Mouse (Mus musculus) right cerebral cortex, postnatal 10 days (tissue): ENCODE measurements at regions not wholly inside any gene's neighbourhood (a gene's known extent, or its start where the extent isn't known, plus 50 kb on each side); places are given as distances from the start of the nearest gene placed in this dataset.
A peak's percentile ranks its signal among the peaks of the same experiment; 100 is the strongest.
"Not testable (repeated sequence)": the region's sequence is repeated elsewhere in the genome, so short reads cannot be mapped to it uniquely, and the experiment has no call there.

Experiments used
- DNase-seq, 2 experiments: peaks; one replicate each; pipeline ENCODE4 v3.0.0; 2021; ENCODE audit warnings: low spot score in 2 of 2

DNA sequence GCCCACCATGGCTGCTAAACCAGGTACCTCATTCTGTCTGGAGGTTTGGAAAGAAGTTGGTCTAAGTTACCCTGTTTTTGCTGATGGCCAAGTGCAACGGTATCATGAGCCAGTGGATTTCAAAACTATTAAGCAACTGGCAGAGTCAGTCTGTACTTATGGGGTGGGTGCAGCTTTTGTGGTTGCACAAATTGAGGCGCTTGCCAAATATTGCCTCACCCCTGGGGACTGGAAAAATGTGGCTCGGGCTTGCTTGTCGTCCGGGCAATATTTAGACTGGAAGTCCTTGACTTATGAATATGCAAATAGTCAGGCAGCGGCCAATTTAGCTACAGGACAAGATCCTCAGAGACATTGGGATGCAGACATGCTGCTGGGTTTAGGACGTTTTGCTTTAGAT lies 110.2 kb downstream of the Olfr164 start:
- DNase-seq: no peak

- DNase-seq: no peak
Observed at GRCm38 (mm10) chr16:19200977-19201376, 112.9 kb downstream of the Olfr164 start.

- no peak for DNase-seq
Observed at GRCm38 (mm10) chr16:19199724-19200544, 113.9 kb downstream of the Olfr164 start.

- peak in 1 of 2 experiments; percentile 12 for DNase-seq
Observed at GRCm38 (mm10) chr16:19198539-19199385, 115.1 kb downstream of the Olfr164 start.

DNA sequence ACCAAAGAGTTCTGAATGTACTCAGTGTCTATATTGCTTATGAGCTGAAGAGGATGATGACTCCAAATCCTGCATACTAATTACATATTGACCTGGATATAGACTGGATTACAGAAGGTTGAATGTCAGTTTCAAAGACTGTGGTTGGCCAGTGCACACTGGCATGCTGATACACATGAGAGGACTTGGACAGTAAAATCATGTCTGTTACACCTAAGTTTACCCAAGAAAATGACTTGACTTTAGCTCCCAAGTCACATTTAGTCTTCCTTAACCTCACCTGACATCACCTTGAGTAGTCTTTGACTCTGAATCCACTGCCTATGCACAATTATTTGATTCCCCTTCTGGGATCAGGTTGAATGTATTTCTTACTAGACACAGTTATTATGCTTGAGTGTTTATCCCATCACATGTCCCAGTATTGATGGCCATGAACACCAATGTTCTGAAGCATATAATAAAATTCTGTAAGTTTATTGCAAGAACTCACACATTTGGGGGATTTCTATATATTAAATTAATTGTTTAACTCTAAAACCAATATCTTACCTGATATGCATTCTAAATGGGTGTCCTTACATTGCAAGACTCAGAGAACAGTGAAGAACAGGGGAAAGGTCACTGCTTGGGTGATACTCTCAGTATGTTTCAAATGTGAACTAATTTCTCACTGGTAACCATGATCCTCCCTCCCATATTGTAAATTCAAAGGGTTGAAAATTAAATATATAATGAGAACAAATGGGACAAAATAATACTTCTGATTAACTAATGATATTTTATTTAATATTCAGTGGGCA lies 116.0 kb downstream of the Olfr164 start:
- DNase-seq: no peak

GRCm38 (mm10) chr16:19185434-19186256 lies 128.2 kb downstream of the Olfr164 start:
- no peak for DNase-seq

DNA sequence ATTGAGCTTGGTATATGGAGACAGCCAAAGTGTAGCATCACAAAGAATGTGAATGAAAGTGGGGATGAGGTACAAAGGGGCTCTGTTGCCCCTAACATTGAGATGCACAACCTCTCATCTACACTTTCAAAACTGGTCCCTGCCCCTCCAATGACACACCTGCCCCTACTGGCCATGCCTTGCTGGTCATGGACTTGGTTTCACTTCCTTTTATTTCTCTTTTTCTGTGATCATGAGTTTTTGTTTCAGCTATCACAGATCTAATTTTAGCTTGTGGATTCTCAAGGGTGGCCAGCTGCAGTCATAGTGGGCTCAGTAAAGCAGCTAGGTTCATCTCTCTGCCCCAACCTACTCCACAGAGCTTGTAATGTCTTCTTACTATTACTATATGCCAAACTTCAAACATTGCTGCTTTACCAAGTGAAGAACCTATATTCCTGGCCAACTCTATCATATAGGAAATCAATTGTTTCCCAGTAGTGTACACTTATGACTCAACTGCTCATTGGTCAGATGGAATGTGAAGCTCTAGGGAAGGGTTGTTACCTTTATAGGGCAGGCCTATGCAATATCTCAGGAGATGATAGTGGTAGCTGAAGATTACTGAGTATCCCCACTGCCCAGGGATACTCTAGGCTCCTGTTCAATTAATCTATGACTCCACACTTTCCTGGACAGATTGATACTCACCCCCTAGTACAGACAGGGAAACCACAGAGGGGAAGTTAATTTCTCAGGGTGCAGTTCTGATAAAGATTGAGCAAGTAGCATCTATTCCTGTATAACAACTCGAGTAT lies 134.5 kb downstream of the Olfr164 start:
- DNase-seq: no peak

GRCm38 (mm10) chr16:19153046-19153445 lies 160.8 kb downstream of the Olfr164 start:
- no peak for DNase-seq

DNA sequence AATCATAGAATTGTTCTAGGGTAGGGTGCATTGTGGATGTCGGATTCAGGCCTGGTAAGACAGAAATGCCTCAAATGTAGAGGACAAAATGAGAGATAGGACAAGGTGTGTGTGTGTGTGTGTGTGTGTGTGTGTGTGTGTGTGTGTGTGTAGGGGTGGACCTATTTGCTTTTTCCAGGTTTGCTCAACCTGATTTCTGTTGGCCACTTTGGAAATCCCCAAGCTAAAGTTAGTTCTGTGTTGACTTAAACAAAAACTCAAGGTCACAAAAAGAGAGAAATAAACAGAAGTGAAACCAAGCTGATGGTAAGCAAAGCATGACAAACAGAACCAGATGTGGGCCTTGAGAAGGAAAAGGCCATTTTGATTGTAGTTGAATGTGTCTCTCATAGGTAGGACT lies 161.4 kb downstream of the Olfr164 start:
- not testable (repeated sequence) for DNase-seq

DNA sequence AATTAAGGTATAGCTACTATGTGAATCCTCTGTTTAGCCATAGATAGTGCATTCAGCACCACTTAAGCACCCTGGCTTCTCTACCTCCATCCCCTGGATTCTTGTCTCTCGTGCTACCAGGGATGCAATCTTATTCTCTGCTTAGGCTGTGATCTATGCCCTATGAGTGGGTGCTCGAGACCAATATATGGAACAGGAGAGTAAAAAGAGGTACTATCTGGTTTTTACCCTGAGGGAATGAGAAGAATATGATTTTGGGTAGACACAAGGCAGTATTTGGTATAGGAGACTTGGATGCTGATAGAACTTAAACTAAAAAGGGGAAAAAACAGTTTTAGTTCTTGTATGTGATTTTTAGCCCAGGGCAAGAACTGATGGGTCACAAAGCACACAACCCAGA lies 162.8 kb downstream of the Olfr164 start:
- DNase-seq: no peak

DNA sequence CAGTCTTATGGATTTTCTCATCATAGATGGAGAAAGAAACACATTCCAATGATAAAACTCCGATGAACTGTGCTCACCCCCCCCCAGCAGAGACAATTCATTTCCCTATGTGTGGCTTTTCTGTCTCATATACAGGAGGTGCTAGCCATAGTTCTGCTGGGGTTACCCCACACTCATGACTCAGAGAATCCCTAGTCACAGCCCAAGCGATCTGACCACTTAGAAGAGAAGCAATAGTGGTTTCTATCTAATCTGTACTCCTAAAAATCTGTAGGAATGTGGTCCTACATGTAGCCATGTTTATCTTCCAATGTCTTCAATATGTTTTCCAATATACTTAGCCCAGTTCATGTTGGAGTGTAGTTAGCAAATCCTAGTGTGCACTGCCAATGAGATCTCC lies 163.3 kb downstream of the Olfr164 start:
- no peak for DNase-seq

DNA sequence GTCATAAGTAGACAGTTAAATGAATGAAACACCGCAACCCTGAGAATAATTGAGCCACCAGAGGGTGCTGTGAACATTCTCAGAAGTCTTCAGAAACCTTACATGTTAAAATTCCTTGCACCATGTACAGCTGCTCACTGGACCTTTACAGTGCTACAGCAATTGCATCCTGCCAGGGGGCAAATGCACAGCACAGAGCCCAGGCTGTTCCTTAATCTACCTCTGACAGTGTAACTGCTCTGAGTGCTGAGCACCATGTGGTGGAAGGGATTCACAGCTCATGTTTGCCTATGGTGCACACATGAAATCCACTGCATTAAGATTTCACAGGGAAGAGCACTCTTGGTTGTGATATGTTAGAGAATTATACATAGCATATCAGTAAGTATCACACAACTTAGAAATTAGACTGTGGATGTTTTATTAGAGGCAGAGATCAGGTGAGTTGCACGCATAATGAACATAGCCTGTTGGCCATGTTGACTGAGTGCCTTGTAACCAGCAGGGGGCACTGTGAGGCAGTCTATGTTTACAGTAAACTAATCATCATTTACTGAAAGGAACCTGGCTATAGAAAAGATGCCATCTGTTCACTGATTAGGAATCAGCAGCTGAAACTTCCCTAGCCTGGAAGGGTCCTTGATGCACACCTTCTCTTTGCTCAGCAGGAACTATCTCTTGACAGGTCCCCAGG lies 167.4 kb downstream of the Olfr164 start:
- DNase-seq: no peak
